ENCODE assay signal across 27 mouse cellular contexts in the genomic region with DNA sequence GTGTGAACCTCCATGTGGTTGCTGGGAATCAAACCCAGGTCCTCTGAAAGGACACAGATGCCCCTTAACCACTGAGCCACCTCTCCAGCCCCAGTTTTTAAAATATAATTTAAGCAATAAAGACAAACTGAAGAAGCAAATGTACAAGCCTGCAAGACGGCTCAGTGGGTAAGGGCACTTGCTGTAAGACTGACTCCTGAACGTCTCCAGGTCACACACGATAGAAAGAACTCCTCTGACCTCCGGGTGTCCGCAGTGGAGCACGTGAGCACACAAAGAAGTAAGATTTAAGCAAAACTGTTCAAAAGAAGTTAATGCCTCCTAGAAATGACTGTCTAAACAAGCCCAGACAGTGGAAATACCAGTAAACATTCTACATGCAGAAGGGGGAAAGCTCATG. TPM values are rescaled to one million over a fixed set of nuclear protein-coding genes. Genes with fewer than 3 reads are reported as not detected.
DNase-seq lines count a peak whose midpoint lies in the region; ATAC-seq and TF ChIP-seq lines count a peak whose summit lies in the region.
"Had no signal": no experiment of that assay in that cellular context is flagged by ENCODE, and none has a peak within 500 bp of the region (broad histone marks: within the 10 kb centered on the region; RNA-seq: fewer than 3 reads in every experiment).

No protein-coding gene starts in this region.

- ATAC-seq in liver, postnatal 0 days = no peak
- ATAC-seq in liver, embryonic 11.5 days (replicated peaks; ENCODE audit: low FRiP score) = no peak
- ATAC-seq: activated CD4-positive, CD25-positive, alpha-beta regulatory T cell, adult 4 months; CD4-positive, CD25-positive, alpha-beta regulatory T cell, adult 4 months had no signal

- H3K27me3 ChIP-seq in kidney, adult 2 months (replicated peaks; ENCODE audit: control insufficient read depth, insufficient read depth, low read length) = no peaks in the 10 kb centered on the region
- no peaks in the 10 kb centered on the region for H3K27me3 ChIP-seq in liver, postnatal 0 days (ENCODE audit: insufficient read depth, low read length)
- H3K27me3 ChIP-seq in liver, embryonic 11.5 days (replicated peaks; ENCODE audit: control insufficient read depth, insufficient read depth, low read length) = no peaks in the 10 kb centered on the region
- H3K27me3 ChIP-seq: forebrain, embryonic 13.5 days; hindbrain, embryonic 12.5 days; hindbrain, embryonic 15.5 days had no signal

- whole genome bisulfite sequencing in kidney, adult 2 months = 91% methylated on average over 6 of the region's 6 CpGs
- WGBS in liver, postnatal 0 days (ENCODE audit: insufficient replicate concordance) = 77% methylated on average over 6 of the region's 6 CpGs
- WGBS in liver, embryonic 11.5 days = 88% methylated on average over 6 of the region's 6 CpGs
- WGBS in macrophage (ENCODE audit: missing documents) = 97% methylated on average over 6 of the region's 6 CpGs

- peaks cover 15% of the 10 kb centered on the region; the same call in 1 of the 2 replicates for H3K4me1 ChIP-seq in kidney, adult 2 months (ENCODE audit: control insufficient read depth, insufficient read depth, low read length)
- H3K4me1 ChIP-seq in liver, postnatal 0 days (ENCODE audit: insufficient read depth) = peaks cover 10% of the 10 kb centered on the region
- peaks cover 8% of the 10 kb centered on the region for H3K4me1 ChIP-seq in liver, embryonic 11.5 days (replicated peaks; ENCODE audit: control insufficient read depth, insufficient read depth, low read length)
- H3K4me1 ChIP-seq: forebrain, embryonic 13.5 days; heart, embryonic 13.5 days; hindbrain, embryonic 12.5 days; hindbrain, embryonic 15.5 days had no signal

- 0 out of 2 replicates have a peak overlapping the region, but pooled peaks have one; percentile 4 for H3K27ac ChIP-seq in kidney, adult 2 months (ENCODE audit: insufficient read depth, low read depth, low read length)
- peak overlapping the region; percentile 60; the same call in 1 of the 2 replicates for H3K27ac ChIP-seq in liver, postnatal 0 days (ENCODE audit: low read depth)
- H3K27ac ChIP-seq in liver, embryonic 11.5 days (ENCODE audit: low read depth, low read length) = no peak overlapping the region
- peak overlapping the region; percentile 91; the same call in 1 of the 2 replicates for H3K27ac ChIP-seq in macrophage
- H3K27ac ChIP-seq: forebrain, embryonic 10.5 days; forebrain, embryonic 13.5 days; heart, embryonic 13.5 days; hindbrain, embryonic 12.5 days; hindbrain, embryonic 15.5 days had no signal

- peaks cover 16% of the 10 kb centered on the region for H3K79me2 ChIP-seq in macrophage (ENCODE audit: inconsistent target)

- no peak for TF ChIP-seq EP300 in liver, postnatal 0 days (IDR thresholded peaks at IDR 0.05; ENCODE audit: low read depth)

- no peak overlapping the region for H3K4me3 ChIP-seq in kidney, adult 2 months (ENCODE audit: insufficient read depth, low read depth, low read length)
- H3K4me3 ChIP-seq in liver, postnatal 0 days (ENCODE audit: low read depth, low read length) = no peak overlapping the region
- H3K4me3 ChIP-seq in liver, embryonic 11.5 days (ENCODE audit: low read depth, low read length) = no peak overlapping the region
- H3K4me3 ChIP-seq in macrophage (ENCODE audit: inconsistent target) = no peak overlapping the region
- H3K4me3 ChIP-seq: forebrain, embryonic 10.5 days; forebrain, embryonic 13.5 days; heart, embryonic 13.5 days; hindbrain, embryonic 12.5 days; hindbrain, embryonic 15.5 days had no signal

- H3K36me3 ChIP-seq in kidney, adult 2 months (ENCODE audit: control insufficient read depth, insufficient read depth, low read length) = no peaks in the 10 kb centered on the region
- no peaks in the 10 kb centered on the region for H3K36me3 ChIP-seq in liver, postnatal 0 days (replicated peaks; ENCODE audit: insufficient read depth, low read length)
- H3K36me3 ChIP-seq in liver, embryonic 11.5 days (ENCODE audit: control insufficient read depth, insufficient read depth, low read length) = no peaks in the 10 kb centered on the region
- no peaks in the 10 kb centered on the region for H3K36me3 ChIP-seq in macrophage (ENCODE audit: inconsistent target)
- H3K36me3 ChIP-seq: forebrain, embryonic 10.5 days; heart, embryonic 13.5 days; hindbrain, embryonic 12.5 days; hindbrain, embryonic 15.5 days had no signal

- TF ChIP-seq CTCF in kidney, adult 2 months (conservative IDR thresholded peaks at IDR 0.05; ENCODE audit: insufficient read depth, insufficient read length, low read depth, low read length) = no peak
- no peak for TF ChIP-seq CTCF in liver, postnatal 0 days (IDR thresholded peaks at IDR 0.05; ENCODE audit: low read depth)

- H3K4me2 ChIP-seq in liver, postnatal 0 days (ENCODE audit: low read depth, low read length) = no peak overlapping the region
- H3K4me2 ChIP-seq in liver, embryonic 11.5 days = no peak overlapping the region
- H3K4me2 ChIP-seq: forebrain, embryonic 13.5 days; heart, embryonic 13.5 days; hindbrain, embryonic 12.5 days; hindbrain, embryonic 15.5 days had no signal

- H3K9me3 ChIP-seq in liver, postnatal 0 days (ENCODE audit: low read length) = no peaks in the 10 kb centered on the region
- no peaks in the 10 kb centered on the region for H3K9me3 ChIP-seq in liver, embryonic 11.5 days (ENCODE audit: control insufficient read depth, low read length)
- H3K9me3 ChIP-seq: forebrain, embryonic 10.5 days; forebrain, embryonic 13.5 days; heart, embryonic 13.5 days; hindbrain, embryonic 12.5 days; hindbrain, embryonic 15.5 days had no signal

- DNase-seq in kidney, adult 2 months = no peak
- no peak for DNase-seq in kidney, adult 8-10 months
- no peak for DNase-seq in liver, postnatal 0 days
- no peak for DNase-seq in liver, embryonic 11.5 days (ENCODE audit: low spot score)
- no peak for DNase-seq in thymus, postnatal 0 days (ENCODE audit: low spot score)
- DNase-seq: adrenal gland, postnatal 10 days; adrenal gland, postnatal 36 days; cerebellum, adult 18-20 months; cerebellum, adult 9-10 months; cerebellum, postnatal 14 days; gastrocnemius, postnatal 10 days; gastrocnemius, postnatal 36 days; heart, postnatal 14 days had no signal

- TF ChIP-seq POLR2A in kidney, adult 2 months (IDR thresholded peaks at IDR 0.05; ENCODE audit: low read depth, low read length) = no peak

- H3K9ac ChIP-seq in liver, postnatal 0 days (replicated peaks) = no peak overlapping the region
- no peak overlapping the region for H3K9ac ChIP-seq in liver, embryonic 11.5 days (ENCODE audit: low read depth, low read length)
- H3K9ac ChIP-seq: forebrain, embryonic 13.5 days; heart, embryonic 13.5 days; hindbrain, embryonic 12.5 days; hindbrain, embryonic 15.5 days had no signal

RNA-seq across cellular contexts. Expression of a gene that starts 2.4 kb away (rescaled TPM):
- polyA plus RNA-seq in kidney, adult 2 months (2012; rRNA removed) = 13.1 and 16.5 TPM in 2 replicates
- polyA plus RNA-seq in liver, postnatal 0 days (2015; fragmentation: Nextera tagmentation; extraction: Ambion mirVana) = 4.9 and 5.4 TPM in 2 replicates
- polyA plus RNA-seq in liver, embryonic 11.5 days (2014; fragmentation: Nextera tagmentation; extraction: Ambion mirVana) = 0.26 and 0.31 TPM in 2 replicates
- total RNA-seq in macrophage (2018; cell fraction: chromatin; rRNA removed) = 100 to 1,000 TPM; 104 to 264 (median 194) TPM
- 100 to 1,000 TPM; 161 to 197 (median 179) TPM for total RNA-seq in macrophage (2018; cell fraction: cytosol; rRNA removed)
- 100 to 1,000 TPM in 25 of 26 experiments, 10 to 100 TPM in 1; 97.5 to 181 (median 129) TPM for total RNA-seq in macrophage (2018; cell fraction: nucleus; rRNA removed)
- 96.2 to 234 TPM (median 144 TPM) in 3 replicates for polyA plus RNA-seq in macrophage (2018)
- 4.7 and 5.5 TPM in 2 replicates for polyA plus RNA-seq in thymus, postnatal 0 days (2015; fragmentation: Nextera tagmentation; extraction: Ambion mirVana)

RNA-seq across cellular contexts. Expression of a gene that starts 32.4 kb away (rescaled TPM):
- polyA plus RNA-seq in kidney, adult 2 months (2012; rRNA removed) = 0.08 TPM in 1 of 2 replicates, not detected in the other
- polyA plus RNA-seq in liver, postnatal 0 days (2015; fragmentation: Nextera tagmentation; extraction: Ambion mirVana) = 0.32 and 0.36 TPM in 2 replicates
- 0.09 TPM in 1 of 2 replicates, not detected in the other for polyA plus RNA-seq in liver, embryonic 11.5 days (2014; fragmentation: Nextera tagmentation; extraction: Ambion mirVana)
- total RNA-seq in macrophage (2018; cell fraction: chromatin; rRNA removed) = not detected
- total RNA-seq in macrophage (2018; cell fraction: cytosol; rRNA removed) = under 1 TPM in 6 of 26 experiments, not detected in 20; 0.09 to 0.13 (median 0.10) TPM
- total RNA-seq in macrophage (2018; cell fraction: nucleus; rRNA removed) = not detected
- polyA plus RNA-seq in macrophage (2018) = 0.23 TPM in 1 of 3 replicates, not detected in the others
- 140 and 151 TPM in 2 replicates for polyA plus RNA-seq in thymus, postnatal 0 days (2015; fragmentation: Nextera tagmentation; extraction: Ambion mirVana)
- total RNA-seq: adrenal gland, postnatal 36 days; ES-E14; gastrocnemius, adult 18-20 months had no signal
- polyA plus RNA-seq: C2C12; embryonic facial prominence, embryonic 11.5 days; embryonic facial prominence, embryonic 14.5 days; forebrain, embryonic 10.5 days; forebrain, embryonic 16.5 days; heart, embryonic 13.5 days; hindbrain, embryonic 15.5 days had no signal

Comparison
In these comparisons a context has a peak if more than half of its experiments do, and no peak if none do; other contexts are left out.
1. RNA of a gene that starts 32.4 kb away (polyA plus RNA-seq): 140 to 151 TPM in thymus, postnatal 0 days; 0.32 to 0.36 TPM in liver, postnatal 0 days, 0.23 TPM in macrophage, 0.08 TPM in kidney, adult 2 months and 0.09 TPM in liver, embryonic 11.5 days; every median in the first group is over 100 times any median in the second.